Mouse (Mus musculus) midbrain, embryonic 13.5 days (tissue): ENCODE measurements at regions not wholly inside any gene's neighbourhood (a gene's known extent, or its start where the extent isn't known, plus 50 kb on each side); places are given as distances from the start of the nearest gene placed in this dataset.

Experiments
- ATAC-seq: fragments of 200-750 bp; cut with Nextera tagmentation; 2 replicates; pipeline ENCODE4 v1.8.0; 2017; ENCODE audit warnings: mild to moderate bottlenecking, moderate TSS enrichment, moderate library complexity
- H3K27ac ChIP-seq: fragments of 300-500 bp; sonication (generic); 2 replicates; pipeline ENCODE4 v1.5.1; 2015; ENCODE audit warnings: inconsistent platforms, mild to moderate bottlenecking, moderate library complexity
- H3K27me3 ChIP-seq: fragments of 300-500 bp; sonication (generic); 2 replicates; pipeline ENCODE4 v1.6.1; 2015; ENCODE audit warnings: mild to moderate bottlenecking, inconsistent platforms
- H3K36me3 ChIP-seq: fragments of 300-500 bp; sonication (generic); 2 replicates; pipeline ENCODE4 v1.6.1; 2015; ENCODE audit warnings: mild to moderate bottlenecking, inconsistent platforms
- H3K4me1 ChIP-seq: fragments of 300-500 bp; sonication (generic); replicated peaks from 2 replicates; pipeline ENCODE4 v1.6.1; 2015; ENCODE audit warnings: inconsistent platforms
- H3K4me2 ChIP-seq: fragments of 300-500 bp; sonication (generic); replicated peaks from 2 replicates; pipeline ENCODE4 v1.6.1; 2015; ENCODE audit warnings: moderate library complexity, mild to moderate bottlenecking, inconsistent platforms
- H3K4me3 ChIP-seq: fragments of 300-500 bp; sonication (generic); replicated peaks from 2 replicates; pipeline ENCODE4 v1.5.1; 2015; ENCODE audit warnings: mild to moderate bottlenecking, inconsistent platforms
- H3K9ac ChIP-seq: fragments of 300-500 bp; sonication (generic); replicated peaks from 2 replicates; pipeline ENCODE4 v1.6.1; 2015; ENCODE audit warnings: mild to moderate bottlenecking, inconsistent platforms
- H3K9me3 ChIP-seq: fragments of 300-500 bp; sonication (generic); 2 replicates; pipeline ENCODE4 v1.6.1; 2016; ENCODE audit warnings: mild to moderate bottlenecking, inconsistent platforms
- WGBS: fragments of 180-500 bp; shearing (Covaris S2); methylation state at CpG from one replicate; pipeline ENCODE4 v1.1.7; 2015; 5-methylcytosine and 5-hydroxymethylcytosine counted together

- Histone ChIP-seq H3K4me2 (peak overlapping the region; percentile 80), H3K27me3 (peaks cover 4% of the 10 kb centered on the region), H3K27ac (peak overlapping the region; percentile 99), H3K36me3 (no peaks in the 10 kb centered on the region), H3K4me3 (peak overlapping the region; percentile 86), H3K4me1 (peaks cover 38% of the 10 kb centered on the region), H3K9me3 (no peaks in the 10 kb centered on the region), H3K9ac (peak overlapping the region; percentile 93)
- WGBS = 1% methylated on average over 87 of the region's 127 CpGs
- ATAC-seq = peak; percentile 21; the same call in 1 of the 2 replicates
These were observed 155.4 kb upstream of the Smim15 start for GRCm38 (mm10) chr13:107888571-107889451.

DNA sequence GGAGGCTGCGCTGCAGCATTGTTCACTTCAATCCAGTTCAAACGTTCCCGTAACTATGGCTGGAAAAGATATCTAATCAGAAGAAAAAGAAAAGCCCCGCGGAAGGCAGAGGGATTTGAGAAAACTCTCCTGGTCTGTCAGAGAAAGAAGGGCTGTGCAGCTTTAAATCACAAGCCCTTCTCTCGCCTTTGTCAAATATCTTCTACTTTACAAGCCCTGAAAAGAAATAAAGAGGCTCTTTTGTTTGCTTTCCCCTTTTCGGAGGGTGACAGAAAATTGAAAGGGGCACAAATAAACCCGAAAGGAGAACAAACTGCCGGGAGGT is 156.1 kb upstream of the Smim15 start:
- ATAC-seq = no peak
- Histone ChIP-seq H3K4me3 (peak overlapping the region; percentile 86), H3K27ac (peak overlapping the region; percentile 99), H3K36me3 (no peaks in the 10 kb centered on the region), H3K4me1 (peaks cover 42% of the 10 kb centered on the region), H3K9ac (peak overlapping the region; percentile 93), H3K27me3 (no peaks in the 10 kb centered on the region), H3K9me3 (no peaks in the 10 kb centered on the region), H3K4me2 (peak overlapping the region; percentile 80)
- WGBS = under 1% methylated on average over 9 of the region's 9 CpGs

GRCm38 (mm10) chr13:107887366-107888230 is 156.6 kb upstream of the Smim15 start:
- Histone ChIP-seq H3K4me3 (peak overlapping the region; percentile 86), H3K27me3 (no peaks in the 10 kb centered on the region), H3K36me3 (no peaks in the 10 kb centered on the region), H3K4me2 (peak overlapping the region; percentile 80), H3K9ac (peak overlapping the region; percentile 93), H3K9me3 (no peaks in the 10 kb centered on the region), H3K4me1 (peaks cover 47% of the 10 kb centered on the region), H3K27ac (peak overlapping the region; percentile 99)
- no peak for ATAC-seq
- WGBS = under 1% methylated on average over 15 of the region's 16 CpGs

- Histone ChIP-seq H3K27ac (no peak overlapping the region), H3K36me3 (peaks cover 4% of the 10 kb centered on the region; the same call in 1 of the 2 replicates), H3K4me2 (no peak overlapping the region), H3K9me3 (no peaks in the 10 kb centered on the region; the same call in 1 of the 2 replicates), H3K27me3 (no peaks in the 10 kb centered on the region), H3K9ac (no peak overlapping the region), H3K4me3 (no peak overlapping the region), H3K4me1 (peaks cover 41% of the 10 kb centered on the region)
- no peak for ATAC-seq
- 77% methylated on average over 3 of the region's 3 CpGs for WGBS
These were observed 159.4 kb upstream of the Smim15 start for GRCm38 (mm10) chr13:107884836-107885235.

GRCm38 (mm10) chr13:107882337-107882736 is 161.9 kb upstream of the Smim15 start:
- Histone ChIP-seq H3K9ac (no peak overlapping the region), H3K4me2 (no peak overlapping the region), H3K9me3 (no peaks in the 10 kb centered on the region; the same call in 1 of the 2 replicates), H3K27ac (no peak overlapping the region), H3K4me1 (peaks cover 44% of the 10 kb centered on the region), H3K36me3 (peaks cover 4% of the 10 kb centered on the region; the same call in 1 of the 2 replicates), H3K4me3 (no peak overlapping the region), H3K27me3 (no peaks in the 10 kb centered on the region)
- no peak for ATAC-seq
- 85% methylated on average over 5 of the region's 5 CpGs for WGBS

- Histone ChIP-seq H3K9ac (no peak overlapping the region), H3K9me3 (no peaks in the 10 kb centered on the region; the same call in 1 of the 2 replicates), H3K27me3 (no peaks in the 10 kb centered on the region), H3K4me1 (peaks cover 40% of the 10 kb centered on the region), H3K4me3 (no peak overlapping the region), H3K4me2 (no peak overlapping the region), H3K27ac (no peak overlapping the region), H3K36me3 (peaks cover 4% of the 10 kb centered on the region; the same call in 1 of the 2 replicates)
- 99% methylated on average over 2 of the region's 2 CpGs for WGBS
- ATAC-seq = no peak
These were observed 163.7 kb upstream of the Smim15 start for GRCm38 (mm10) chr13:107880551-107880950.

DNA sequence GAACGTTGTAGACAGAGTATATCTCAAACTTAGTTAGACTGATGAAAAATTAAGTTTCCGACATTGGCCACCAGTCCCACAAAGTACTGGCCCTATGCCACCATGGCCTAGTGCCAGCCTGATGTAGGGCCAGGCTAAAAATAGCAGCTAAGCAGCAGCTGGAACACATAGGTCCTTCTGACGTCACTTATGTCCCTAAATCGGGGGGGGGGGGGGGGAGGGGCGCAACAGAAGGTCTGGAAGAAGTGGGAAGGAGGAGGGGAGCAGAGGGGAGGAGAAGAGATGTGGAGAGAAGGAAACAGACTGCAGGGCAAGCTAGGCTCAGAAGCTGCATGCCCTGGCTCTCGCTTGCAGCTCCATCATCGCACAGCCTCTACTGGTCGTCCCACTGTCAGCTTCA is 164.7 kb upstream of the Smim15 start:
- 80% methylated on average over 7 of the region's 8 CpGs for WGBS
- Histone ChIP-seq H3K36me3 (peaks cover 4% of the 10 kb centered on the region; the same call in 1 of the 2 replicates), H3K27me3 (no peaks in the 10 kb centered on the region), H3K27ac (no peak overlapping the region), H3K4me1 (peaks cover 38% of the 10 kb centered on the region), H3K9me3 (no peaks in the 10 kb centered on the region; the same call in 1 of the 2 replicates), H3K4me3 (no peak overlapping the region), H3K4me2 (no peak overlapping the region), H3K9ac (no peak overlapping the region)
- no peak for ATAC-seq

GRCm38 (mm10) chr13:107878980-107879379 is 165.3 kb upstream of the Smim15 start:
- Histone ChIP-seq H3K27ac (no peak overlapping the region), H3K9ac (no peak overlapping the region), H3K4me2 (no peak overlapping the region), H3K4me1 (peaks cover 35% of the 10 kb centered on the region), H3K4me3 (no peak overlapping the region), H3K27me3 (no peaks in the 10 kb centered on the region), H3K9me3 (no peaks in the 10 kb centered on the region; the same call in 1 of the 2 replicates), H3K36me3 (peaks cover 4% of the 10 kb centered on the region; the same call in 1 of the 2 replicates)
- whole genome bisulfite sequencing = 96% methylated on average over 3 of the region's 3 CpGs
- no peak for ATAC-seq

DNA sequence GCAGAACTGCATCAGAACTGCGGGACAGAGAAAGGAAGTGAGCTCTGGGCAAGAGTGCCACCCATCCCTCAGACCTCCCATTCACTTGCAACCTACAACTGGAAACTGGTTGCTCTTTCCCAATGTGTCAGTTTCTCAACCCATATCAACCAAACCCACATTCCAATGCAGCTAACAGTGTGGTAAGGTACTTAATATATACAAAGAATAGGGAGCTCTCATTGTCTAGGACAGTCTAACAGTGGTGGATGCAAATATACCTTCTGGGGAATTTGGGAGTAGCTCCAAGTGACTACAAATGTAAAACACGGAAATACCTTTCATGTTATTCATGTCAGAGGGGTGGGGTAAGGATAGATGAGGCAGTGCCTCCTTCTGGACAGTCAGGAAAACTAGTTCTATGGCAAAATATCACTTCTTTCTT is 171.0 kb upstream of the Smim15 start:
- Histone ChIP-seq H3K9me3 (no peaks in the 10 kb centered on the region), H3K4me2 (no peak overlapping the region), H3K36me3 (no peaks in the 10 kb centered on the region), H3K4me3 (no peak overlapping the region), H3K27ac (no peak overlapping the region), H3K9ac (no peak overlapping the region), H3K27me3 (no peaks in the 10 kb centered on the region), H3K4me1 (peaks cover 47% of the 10 kb centered on the region)
- WGBS = 72% methylated on average over 2 of the region's 2 CpGs
- no peak for ATAC-seq

- Histone ChIP-seq H3K9me3 (no peaks in the 10 kb centered on the region), H3K4me1 (peaks cover 50% of the 10 kb centered on the region), H3K27me3 (no peaks in the 10 kb centered on the region), H3K36me3 (no peaks in the 10 kb centered on the region), H3K4me2 (no peak overlapping the region), H3K27ac (no peak overlapping the region), H3K4me3 (no peak overlapping the region), H3K9ac (no peak overlapping the region)
- WGBS = 84% methylated on average over 8 of the region's 8 CpGs
- ATAC-seq = no peak
These were observed 171.7 kb upstream of the Smim15 start for GRCm38 (mm10) chr13:107872574-107872973.

DNA sequence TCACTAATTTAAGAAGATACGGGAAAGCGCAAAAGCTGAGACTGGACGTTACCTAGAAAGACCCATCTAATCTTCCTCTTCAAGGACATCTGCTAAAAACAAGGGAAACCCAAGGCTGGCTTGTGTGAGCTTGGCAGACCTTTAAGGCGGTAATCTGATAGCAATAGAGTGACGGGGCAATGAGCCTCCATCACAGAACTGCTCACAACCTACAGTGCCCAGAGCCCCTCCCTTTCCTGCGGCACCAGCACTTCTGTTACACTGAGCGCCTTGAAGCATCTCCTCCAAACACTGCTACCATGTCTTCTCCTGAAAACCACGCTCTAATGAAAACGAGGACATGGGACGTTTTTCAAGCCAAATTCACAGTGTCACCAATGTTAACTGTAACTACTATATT is 172.1 kb upstream of the Smim15 start:
- H3K27me3 ChIP-seq = no peaks in the 10 kb centered on the region
- H3K9ac ChIP-seq = no peak overlapping the region
- H3K4me1 ChIP-seq = peaks cover 52% of the 10 kb centered on the region
- no peak overlapping the region for H3K4me2 ChIP-seq
- no peak overlapping the region for H3K4me3 ChIP-seq
- ATAC-seq = peak; percentile 59; the same call in 1 of the 2 replicates
- WGBS = 69% methylated on average over 10 of the region's 10 CpGs
- H3K9me3 ChIP-seq = no peaks in the 10 kb centered on the region
- no peaks in the 10 kb centered on the region for H3K36me3 ChIP-seq
- H3K27ac ChIP-seq = no peak overlapping the region

DNA sequence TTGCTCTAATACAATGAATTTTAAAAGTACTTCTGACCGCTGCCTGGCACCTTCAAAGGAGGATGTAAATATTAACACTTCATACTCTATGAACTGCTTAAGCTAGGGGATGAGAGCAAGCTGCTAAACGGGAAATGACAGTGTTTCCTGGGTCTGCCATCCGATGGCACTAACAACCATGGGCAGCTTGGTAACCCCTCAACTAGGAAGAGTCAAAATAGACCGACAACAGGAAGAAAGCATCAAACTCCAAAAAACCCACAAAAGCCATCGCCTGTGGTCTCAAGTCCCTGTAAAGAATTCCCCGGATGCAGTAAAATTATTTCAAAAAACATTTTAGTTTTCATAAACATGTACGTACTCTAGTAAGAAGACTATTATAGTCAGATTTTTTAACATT is 175.3 kb upstream of the Smim15 start:
- Histone ChIP-seq H3K36me3 (no peaks in the 10 kb centered on the region), H3K27ac (no peak overlapping the region), H3K9me3 (no peaks in the 10 kb centered on the region), H3K4me1 (peaks cover 55% of the 10 kb centered on the region), H3K27me3 (no peaks in the 10 kb centered on the region), H3K4me2 (no peak overlapping the region), H3K4me3 (no peak overlapping the region), H3K9ac (no peak overlapping the region)
- 85% methylated on average over 7 of the region's 7 CpGs for WGBS
- no peak for ATAC-seq
